Mouse (Mus musculus) lung, postnatal 25 days (tissue): ENCODE measurements around the gene Fcor.
A peak's percentile ranks its signal among the peaks of the same experiment; 100 is the strongest.

Experiments
- DNase-seq: peaks from one replicate; pipeline ENCODE4 v3.0.0; 2022; ENCODE audit warnings: low spot score

Fcor gene

DNA sequence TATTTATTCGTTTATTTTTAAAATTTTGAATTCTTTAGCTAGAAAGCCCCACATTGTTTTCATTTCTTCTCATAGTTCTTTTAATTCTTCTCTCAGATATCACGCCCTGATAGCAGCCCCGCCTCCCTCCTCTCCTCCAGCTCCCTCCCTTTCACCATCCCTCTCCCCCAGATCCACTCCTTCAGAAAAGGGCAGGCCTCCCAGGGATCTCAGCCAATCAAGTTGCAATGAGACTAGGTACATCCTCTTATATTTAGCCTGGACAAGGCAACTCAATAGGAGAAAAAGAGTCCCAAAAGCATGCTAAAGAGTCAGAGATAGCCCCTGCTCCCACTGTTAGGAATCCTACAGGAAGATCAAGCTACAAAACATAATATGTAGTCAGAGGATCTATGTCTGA is 2.5 kb upstream of the Fcor start:
- DNase-seq, result no peak

DNA sequence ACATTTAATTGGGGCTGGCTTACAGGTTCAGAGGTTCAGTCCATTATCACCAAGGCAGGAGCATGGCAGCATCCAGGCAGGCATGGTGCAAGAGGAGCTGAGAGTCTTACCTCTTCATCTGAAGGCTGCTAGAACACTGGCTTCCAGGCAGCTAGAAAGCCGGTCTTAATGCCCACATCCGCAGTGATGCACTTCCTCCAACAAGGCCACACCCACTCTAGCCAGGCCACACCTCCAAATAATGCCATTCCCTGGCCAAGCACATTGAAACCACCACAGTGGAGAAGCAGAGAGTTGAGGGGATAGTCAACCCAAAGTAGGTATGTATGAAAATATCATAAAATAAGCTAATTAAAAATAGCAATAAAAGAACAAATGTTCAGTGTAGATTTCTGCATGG is 1.8 kb downstream of the Fcor start:
- peak; percentile 48 for DNase-seq

GRCm38 (mm10) chr8:3665507-3665906 is 6.7 kb downstream of the Fcor start, which contains the start of gene Mcemp1:
TSS of gene Mcemp1 (plus strand) at chr8:3665754.
- DNase-seq, result no peak

DNA sequence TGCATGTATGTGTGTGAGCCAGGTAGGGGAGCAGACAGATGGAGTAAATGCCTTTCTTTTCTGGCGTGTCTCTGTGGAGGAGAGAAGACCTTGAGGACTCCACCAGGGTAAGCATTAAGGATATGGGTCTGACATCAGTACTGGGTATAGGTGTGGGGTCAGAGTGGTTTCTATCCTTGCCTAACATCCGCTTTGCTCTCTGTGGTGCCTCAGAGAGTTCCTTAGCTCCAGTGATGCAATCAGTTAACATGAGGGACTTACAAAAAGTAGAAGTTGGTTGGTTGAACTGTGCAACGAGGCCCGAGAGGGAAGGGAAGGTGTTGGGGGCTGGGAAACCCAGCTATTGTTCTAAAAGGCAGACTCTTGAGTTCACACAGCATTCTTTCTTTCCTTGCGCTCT is 7.8 kb downstream of the Fcor start:
- DNase-seq, result peak; percentile 42

DNA sequence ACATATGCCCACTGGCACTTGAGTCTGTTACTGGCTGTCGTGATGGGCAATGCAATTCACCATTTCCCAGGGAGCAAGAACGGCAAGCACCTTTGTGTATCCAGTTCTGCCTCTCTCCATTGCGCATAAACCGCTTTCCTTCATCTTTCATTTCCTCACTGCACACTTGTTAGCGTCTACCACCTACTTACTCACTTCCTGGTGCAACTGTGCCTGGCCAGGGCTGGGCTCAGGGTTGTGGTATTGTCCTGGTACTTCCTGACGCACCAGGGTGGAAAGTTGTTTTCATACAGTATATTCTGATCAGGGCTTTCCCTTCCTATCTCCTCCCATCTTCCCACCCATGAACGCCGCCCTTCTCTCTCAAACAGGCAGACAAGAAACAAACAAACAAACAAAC is 11.3 kb downstream of the Fcor start:
- DNase-seq, result peak; percentile 43

GRCm38 (mm10) chr8:3656725-3657381 is 15.3 kb downstream of the Fcor start:
- no peak for DNase-seq

DNA sequence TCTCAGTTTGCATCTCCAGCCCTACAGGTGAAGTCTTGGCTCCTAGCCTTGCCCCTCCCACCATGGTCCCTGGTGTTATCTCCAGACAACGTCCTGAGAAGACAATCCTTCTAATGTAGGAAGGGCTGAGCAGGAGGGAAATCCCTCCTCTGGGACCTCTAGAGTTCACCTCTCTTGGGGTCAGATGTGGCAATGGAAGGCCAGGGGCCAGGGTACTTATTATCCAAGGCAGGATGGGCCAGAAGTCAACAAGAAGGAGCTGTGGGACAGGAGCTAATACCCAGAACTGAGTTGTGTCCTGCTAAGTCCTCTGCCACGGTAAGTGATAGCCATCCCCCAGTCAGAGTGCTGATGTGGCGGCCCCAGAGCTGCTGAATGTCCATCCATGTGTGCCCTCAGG is 16.6 kb downstream of the Fcor start, which contains the start of gene Retn:
Gene Retn, plus strand, starts transcription at position 245 of the 400 bp plus-strand sequence.
- DNase-seq, result no peak

DNA sequence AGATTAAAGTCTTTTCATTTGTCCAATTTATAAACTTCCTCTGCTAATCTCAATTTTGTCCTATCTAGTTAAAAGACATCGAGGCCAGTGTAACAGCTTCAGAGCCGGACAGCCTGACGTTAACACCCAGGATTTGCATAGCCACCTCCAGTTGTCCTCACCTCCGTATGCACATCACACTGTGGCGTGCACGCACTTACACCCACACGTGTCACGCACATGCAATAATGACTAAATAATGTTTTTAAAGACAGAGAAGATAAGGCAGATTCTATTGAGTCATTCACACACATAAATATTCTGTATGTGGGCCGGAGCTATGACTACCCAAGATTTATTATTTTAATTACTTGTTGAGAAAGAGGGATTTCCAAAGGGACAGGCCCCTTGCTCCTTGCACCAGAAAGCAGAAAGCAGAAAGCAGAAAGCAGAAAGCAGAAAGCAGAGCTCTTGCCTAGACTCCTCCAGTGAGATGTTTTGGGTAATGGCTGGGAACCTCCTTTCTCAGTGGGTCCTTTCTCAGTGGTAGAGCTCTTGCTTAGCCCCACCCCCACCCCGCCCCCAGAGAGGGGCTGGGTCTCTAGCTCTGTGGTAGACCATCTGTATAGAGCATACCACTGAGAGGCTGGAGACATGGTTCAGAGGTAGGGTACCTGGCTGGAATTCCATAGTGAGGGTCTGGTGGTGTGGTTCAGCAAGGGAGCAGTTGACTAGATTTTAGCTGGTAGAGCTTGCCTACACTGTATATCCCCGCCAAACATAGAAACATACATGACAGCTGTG is 17.2 kb downstream of the Fcor start:
- no peak for DNase-seq

GRCm38 (mm10) chr8:3652845-3653244 is 19.3 kb downstream of the Fcor start:
- no peak for DNase-seq

- no peak for DNase-seq
Observed at GRCm38 (mm10) chr8:3648990-3649389, 23.2 kb downstream of the Fcor start.

- peak; percentile 38 for DNase-seq
Observed at GRCm38 (mm10) chr8:3648268-3648667, 23.9 kb downstream of the Fcor start.

DNA sequence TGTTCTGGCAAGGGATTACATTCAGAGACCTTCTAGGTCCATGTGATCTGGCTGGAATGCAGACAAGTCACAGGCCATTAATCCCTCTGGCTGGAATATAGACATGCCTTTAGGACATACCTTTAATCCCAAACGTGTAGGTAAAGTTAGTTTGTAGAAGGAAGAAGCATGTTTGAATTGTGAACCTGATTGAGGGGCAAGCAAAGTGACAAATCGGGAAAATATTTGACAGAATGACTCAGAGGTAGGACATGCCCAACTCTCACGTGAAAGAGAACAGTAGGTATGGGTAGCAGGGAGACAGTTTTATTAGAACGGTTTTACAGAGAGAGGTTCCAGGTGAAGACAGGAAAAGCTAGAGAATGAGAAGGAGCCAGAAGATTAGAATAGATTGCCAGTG is 24.6 kb downstream of the Fcor start:
- no peak for DNase-seq

DNA sequence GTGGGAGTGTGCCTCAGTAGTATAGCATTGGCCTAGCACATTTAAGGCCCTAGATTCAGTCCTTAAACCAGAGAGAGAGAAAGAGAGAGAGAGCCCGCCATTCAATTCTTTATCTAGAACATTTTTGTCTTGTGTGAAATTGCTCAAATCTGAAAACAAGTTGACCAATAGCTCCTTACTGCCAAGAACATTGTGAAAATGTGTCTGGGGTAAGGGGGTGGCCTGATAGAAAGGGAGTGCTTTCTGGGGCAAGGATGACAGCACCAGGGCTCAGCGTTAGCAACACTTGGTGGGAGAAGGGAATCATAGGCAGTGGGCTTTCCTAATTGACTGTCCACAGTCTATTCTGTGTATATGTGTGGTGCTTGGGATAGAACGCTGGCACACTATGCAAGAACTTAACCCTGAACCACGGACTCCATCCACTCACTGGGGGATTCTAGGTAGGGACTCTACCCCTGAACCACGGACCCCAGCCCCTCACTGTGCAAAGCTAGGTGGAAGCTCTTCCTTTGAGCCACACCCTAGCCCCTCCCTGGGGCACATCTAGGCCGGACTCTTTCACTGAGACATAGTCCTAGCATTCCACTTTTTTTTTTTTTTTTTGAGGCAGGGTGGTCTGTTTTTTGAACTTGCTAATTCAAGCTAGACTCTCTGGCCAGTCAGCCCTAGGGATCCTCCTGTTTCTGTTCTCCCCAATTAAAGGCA is 25.2 kb downstream of the Fcor start:
- peak; percentile 33 for DNase-seq

- DNase-seq, result peak; percentile 81
Observed at GRCm38 (mm10) chr8:3645804-3646203, 26.4 kb downstream of the Fcor start.

DNA sequence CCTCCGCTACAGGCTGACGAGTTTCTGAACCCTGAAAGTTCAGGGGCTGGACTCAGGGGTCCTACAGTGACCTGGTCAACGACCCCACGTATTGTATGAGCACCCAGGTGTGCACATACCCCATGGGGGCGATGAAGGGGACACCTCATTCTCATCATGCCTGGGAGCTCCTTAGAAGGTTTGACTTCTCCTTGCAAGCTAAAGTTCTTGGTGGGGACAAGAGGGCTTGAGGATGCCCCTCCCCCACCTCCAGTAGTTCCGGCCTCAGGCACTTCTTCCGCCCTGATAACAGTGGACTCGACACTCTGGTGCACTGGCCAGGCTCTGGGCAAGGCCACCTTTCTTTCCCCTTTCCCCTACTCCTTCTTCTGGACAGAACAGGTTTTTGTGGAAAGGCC is 40.7 kb downstream of the Fcor start:
- DNase-seq, result peak; percentile 47

- peak; percentile 85 for DNase-seq
Observed at GRCm38 (mm10) chr8:3630647-3631477, 41.3 kb downstream of the Fcor start, which contains the start of gene Stxbp2. TSS of gene Stxbp2 (plus strand) at chr8:3630955.

- peak; percentile 24 for DNase-seq
Observed at GRCm38 (mm10) chr8:3628014-3628413, 44.1 kb downstream of the Fcor start.

DNA sequence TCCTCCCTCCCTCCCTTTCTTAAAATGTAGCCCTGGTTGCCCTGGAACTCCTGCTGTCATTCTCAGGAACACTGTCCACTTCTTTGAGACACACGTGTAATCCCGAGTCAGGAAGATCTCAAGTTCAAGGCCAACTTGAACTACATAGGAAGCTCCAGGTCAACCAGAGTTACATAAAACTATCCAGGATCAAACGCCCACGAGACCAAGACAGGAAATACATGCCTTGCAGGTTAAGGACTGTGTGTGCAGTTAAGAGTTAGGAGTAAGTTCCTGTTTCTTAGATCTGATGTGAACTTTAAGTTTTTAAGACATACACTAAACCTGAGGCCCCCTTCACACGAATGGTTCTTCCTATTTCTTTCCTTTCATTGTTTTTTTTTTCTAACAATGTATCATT is 45.2 kb downstream of the Fcor start:
- DNase-seq, result no peak

- no peak for DNase-seq
Observed at GRCm38 (mm10) chr8:3625445-3625844, 46.7 kb downstream of the Fcor start, which contains the start of gene Pcp2. TSS of gene Pcp2 (minus strand) at chr8:3625545.

DNA sequence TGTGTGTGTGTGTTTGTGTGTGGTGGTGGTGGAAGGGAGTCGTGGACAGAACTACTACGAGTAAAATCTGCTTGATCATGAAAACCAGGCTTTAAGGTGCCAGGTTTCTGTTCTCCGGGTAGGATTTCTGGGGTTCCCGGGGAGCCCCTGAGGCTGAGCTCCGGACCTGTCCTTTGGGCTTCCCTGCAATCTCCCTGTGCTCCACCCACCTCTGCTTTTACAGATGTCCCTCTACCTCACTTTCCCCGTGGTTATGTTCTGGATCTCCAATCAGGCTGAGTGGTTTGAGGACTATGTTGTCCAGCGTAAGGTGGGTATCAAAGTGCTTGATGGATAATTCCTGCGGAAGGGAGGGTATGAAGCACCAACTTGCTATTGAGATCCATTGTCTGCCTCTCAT is 50.0 kb downstream of the Fcor start:
- DNase-seq, result no peak

DNA sequence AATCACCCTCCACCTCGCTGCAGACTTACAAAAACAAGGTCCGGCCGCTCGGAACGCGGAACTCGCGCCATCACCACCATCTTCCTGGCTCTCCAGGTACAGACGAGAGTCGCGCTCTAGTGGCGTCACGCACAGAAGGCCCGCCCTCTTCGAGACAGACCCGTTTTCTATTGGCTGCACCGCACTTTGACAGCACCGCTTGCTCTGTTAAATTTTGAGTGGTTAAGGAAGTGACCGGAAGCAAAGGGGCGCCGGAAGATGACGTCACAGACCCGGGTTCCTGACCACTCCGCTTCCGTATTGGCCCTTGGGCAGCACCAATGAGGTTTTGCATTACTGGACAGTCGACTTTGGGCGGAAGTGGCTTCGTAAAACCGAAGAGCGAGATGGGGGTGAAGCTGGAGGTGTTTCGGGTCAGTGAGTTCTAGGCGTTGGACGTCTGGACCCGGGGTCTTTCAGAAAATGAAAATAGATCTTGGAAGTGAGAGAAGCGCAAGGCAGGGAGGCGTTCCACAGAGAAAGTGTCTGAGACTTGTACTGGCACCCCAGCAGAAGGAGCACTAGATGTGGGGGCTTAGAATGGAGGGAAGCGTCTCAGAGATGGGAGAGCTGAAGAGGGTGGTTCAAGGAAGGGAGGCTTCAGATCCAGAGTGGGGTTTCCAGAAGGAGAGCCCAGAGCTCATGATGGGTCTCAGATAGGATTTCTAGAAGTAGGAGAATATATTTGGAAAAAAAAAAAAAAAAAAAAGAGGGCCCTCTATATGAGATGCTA is 50.8 kb downstream of the Fcor start, which contains the start of the genes Xab2 and Pet100:
Gene Xab2, minus strand, starts transcription at position 118 of the 772 bp plus-strand sequence.
Gene Pet100, plus strand, starts transcription at position 350 of the 772 bp plus-strand sequence.
- peak; percentile 99 for DNase-seq
